Mouse (Mus musculus): ENCODE results near the gene Abr.

- TF ChIP-seq CTCF (IDR thresholded peaks at IDR 0.05; ENCODE audit: extremely low read depth, insufficient read length, insufficient replicate concordance, low read depth, low read length), result no peak
- no peak for TF ChIP-seq POLR2A (IDR thresholded peaks at IDR 0.05; ENCODE audit: low read depth, low read length)
Measured at GRCm38 (mm10) chr11:76487024-76487423, 135.1 kb downstream of the Abr start.
